Mouse (Mus musculus): Measurements from ENCODE around the gene Dync1li1.
A peak's percentile ranks its signal among the peaks of the same experiment; 100 is the strongest.
"Not testable (repeated sequence)": the region's sequence is repeated elsewhere in the genome, so short reads cannot be mapped to it uniquely, and the experiment has no call there.

Dync1li1 gene

GRCm38 (mm10) chr9:114688252-114688952, at the start of gene Dync1li1:
Dync1li1 (plus strand) TSS chr9:114688790.
- DNase-seq, result peak; percentile 100

- no peak for DNase-seq
Observed at GRCm38 (mm10) chr9:114639186-114639748, 49.3 kb upstream of the Dync1li1 start.

- peak; percentile 100 for DNase-seq
Observed at GRCm38 (mm10) chr9:114639839-114640646, 48.5 kb upstream of the Dync1li1 start, which contains the start of gene Cnot10. Cnot10 (minus strand) TSS chr9:114640184.

DNA sequence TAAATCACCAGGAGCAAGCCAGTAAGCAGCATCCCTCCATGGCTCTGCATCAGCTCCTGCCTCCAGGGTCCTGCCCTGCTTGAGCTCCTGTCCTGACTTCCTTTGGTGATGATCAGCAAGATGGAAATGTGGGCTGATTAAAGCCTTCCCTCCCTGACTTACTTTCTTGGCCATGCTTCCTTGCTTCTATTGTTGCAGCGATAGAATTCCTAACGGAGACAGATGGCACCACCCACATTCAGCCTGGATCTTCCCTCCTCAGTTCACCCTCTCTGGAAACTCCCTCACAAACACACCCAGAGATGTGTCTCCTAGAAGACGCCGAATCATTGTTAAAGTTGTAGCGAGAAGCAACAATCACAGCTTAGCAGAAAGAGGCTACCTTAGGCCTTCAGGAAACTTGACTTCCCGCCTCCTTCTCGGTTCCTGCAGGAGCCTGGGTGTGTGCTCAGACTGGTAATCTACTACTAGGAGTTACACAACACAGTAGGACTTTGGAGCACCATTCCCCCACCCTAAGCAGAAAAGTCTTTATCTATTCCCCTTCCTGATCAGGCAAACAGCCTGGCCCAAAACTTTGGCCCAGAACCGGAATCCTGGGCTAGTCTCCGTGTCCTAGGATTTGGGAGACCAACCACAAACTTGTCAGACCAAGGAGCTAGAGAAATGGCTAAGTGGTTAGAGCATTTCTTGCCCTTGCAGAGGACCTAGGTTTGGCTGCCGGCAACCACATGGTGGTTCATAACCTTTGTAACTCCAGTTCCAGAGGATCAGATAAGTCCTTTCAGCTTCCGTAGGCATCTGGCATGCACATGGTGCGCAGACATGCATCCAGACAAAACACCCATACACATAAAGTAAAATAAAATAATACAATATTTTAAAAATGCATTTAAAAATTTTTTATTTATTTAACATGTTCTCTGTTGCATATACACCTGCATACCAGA, 41.8 kb upstream of the Dync1li1 start:
- DNase-seq, result no peak

DNA sequence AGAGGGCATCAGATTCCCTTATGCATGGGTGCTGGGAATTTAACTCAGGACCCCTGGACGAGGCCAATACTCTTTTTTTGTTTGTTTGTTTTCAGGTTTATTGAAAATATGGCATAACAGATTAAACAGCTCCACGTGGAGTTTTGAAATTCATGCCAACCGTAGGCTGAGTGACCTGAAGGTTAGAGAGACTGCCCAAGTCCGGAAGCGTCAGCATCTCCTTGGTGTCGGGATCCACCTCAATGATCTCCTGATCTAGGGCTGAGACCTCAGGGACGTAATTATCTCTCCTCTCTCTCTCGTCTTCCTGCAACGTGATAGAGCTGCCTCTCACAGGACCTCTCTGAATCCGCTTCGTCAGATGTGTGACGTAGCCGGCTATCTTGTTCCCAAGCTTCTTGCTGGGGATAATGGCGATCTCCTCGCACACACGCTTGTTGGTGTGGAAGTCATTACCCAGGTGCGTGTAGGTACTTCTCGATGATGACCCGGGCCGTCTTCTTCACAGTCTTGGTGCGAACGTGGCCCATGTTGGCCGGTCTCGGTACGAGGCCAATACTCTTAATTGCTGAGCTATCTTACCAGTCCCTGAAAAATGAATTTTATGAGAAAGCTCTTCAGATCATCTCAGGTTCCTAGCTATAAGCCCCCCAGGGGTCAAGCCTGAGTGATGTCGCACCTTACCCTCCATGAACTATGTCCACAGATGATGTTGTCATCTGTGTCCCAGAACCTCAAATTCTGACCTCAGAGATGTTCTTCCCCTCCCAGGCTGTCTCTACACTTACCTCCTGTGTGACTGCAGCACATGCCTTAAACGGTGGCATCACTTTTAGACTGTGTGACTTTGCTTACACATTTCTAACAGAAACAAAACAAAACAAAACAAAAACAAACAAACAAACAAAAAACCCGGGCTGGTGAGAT, 40.8 kb upstream of the Dync1li1 start:
- DNase-seq, result no peak

DNA sequence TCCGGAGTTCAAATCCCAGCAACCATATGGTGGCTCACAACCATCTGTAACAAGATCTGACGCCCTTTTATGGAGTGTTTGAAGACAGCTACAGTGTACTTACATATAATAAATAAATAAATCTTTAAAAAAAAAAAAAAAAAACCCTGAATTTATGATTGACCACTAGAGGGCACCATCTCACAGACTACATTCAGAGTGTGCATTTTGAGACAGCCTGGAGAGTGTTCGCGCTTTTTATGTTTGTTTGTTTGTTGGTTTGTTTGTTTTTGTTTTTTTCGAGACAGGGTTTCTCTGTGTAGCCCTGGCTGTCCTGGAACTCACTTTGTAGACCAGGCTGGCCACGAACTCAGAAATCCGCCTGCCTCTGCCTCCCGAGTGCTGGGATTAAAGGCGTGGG, 40.1 kb upstream of the Dync1li1 start:
- DNase-seq, result not testable (repeated sequence)

DNA sequence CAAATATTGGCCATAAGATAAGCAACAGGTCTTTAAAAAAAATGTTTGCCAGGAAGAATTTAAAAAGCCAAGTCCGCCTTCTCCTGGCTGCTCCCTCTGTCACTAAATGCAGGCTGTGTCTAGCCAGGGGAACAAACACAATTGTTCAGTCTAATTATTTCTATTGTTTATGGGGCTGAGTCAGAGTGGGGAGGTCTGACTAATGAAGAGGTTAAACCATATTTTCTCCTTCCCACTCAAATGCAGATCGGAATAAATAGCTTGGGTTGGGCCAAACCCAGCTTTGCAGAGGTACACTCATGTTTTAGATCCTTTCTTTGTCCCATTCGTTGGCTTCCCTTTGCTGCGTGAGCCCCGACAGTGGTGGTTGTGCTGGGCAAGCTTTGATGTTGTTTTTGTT, 39.2 kb upstream of the Dync1li1 start:
- DNase-seq, result no peak

GRCm38 (mm10) chr9:114650938-114651634, 37.5 kb upstream of the Dync1li1 start:
- DNase-seq, result no peak

- no peak for DNase-seq
Observed at GRCm38 (mm10) chr9:114655356-114655755, 33.2 kb upstream of the Dync1li1 start.

- DNase-seq, result no peak
Observed at GRCm38 (mm10) chr9:114656701-114657100, 31.9 kb upstream of the Dync1li1 start.

DNA sequence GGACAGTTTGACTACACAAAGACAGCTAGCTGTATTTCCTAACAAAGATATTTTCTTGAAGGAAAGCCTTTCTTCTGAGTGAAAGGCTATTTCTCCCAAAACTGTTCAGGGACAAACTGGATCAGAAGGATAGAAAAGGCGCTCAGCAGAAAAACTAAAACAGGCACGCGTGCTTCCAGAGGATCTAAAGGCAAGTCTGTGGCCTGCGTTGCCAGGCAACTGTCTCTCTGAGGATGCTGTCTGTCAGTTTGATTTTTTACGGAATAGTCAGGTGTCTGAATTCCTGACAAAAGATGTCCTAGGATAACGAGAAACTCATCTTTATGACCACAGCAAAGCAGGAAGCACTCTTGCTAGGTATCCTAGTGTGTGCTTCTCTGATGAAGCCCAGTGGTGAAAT, 28.1 kb upstream of the Dync1li1 start:
- DNase-seq, result no peak

- DNase-seq, result no peak
Observed at GRCm38 (mm10) chr9:114660983-114661382, 27.6 kb upstream of the Dync1li1 start.

- no peak for DNase-seq
Observed at GRCm38 (mm10) chr9:114661991-114662390, 26.6 kb upstream of the Dync1li1 start.

- DNase-seq, result no peak
Observed at GRCm38 (mm10) chr9:114663782-114664181, 24.8 kb upstream of the Dync1li1 start.

GRCm38 (mm10) chr9:114666858-114667257, 21.7 kb upstream of the Dync1li1 start:
- no peak for DNase-seq

DNA sequence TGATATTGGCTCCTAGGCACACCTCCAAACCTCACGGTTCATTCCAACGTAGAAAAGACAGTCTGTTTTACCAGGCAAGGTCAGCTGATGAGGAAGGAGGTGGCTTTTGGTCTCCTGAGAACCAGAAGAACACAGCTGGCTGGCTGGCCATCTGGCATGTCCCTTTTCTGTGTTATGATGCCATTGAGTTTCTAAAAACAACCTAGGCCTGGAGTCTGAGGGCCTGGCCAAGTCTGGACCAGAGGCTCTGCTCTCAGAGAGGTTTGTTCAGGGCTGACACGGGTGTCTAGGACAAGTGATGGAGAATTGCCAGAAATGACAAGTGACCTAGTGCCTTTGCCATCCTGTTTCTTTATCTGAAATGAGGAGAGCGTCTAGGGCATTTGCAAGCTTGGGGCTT, 20.5 kb upstream of the Dync1li1 start:
- peak; percentile 99 for DNase-seq

- no peak for DNase-seq
Observed at GRCm38 (mm10) chr9:114669011-114669410, 19.6 kb upstream of the Dync1li1 start.

GRCm38 (mm10) chr9:114671946-114672345, 16.6 kb upstream of the Dync1li1 start:
- no peak for DNase-seq

- DNase-seq, result peak; percentile 88
Observed at GRCm38 (mm10) chr9:114672703-114673561, 15.7 kb upstream of the Dync1li1 start.

- no peak for DNase-seq
Observed at GRCm38 (mm10) chr9:114673626-114674025, 15.0 kb upstream of the Dync1li1 start.
